Mouse (Mus musculus): Measurements from ENCODE around the gene Dsp. TPM values are rescaled to one million over a fixed set of nuclear protein-coding genes. Genes with fewer than 3 reads are reported as not detected.

Dsp gene
- polyA plus RNA-seq, 1 experiment: 10.6 TPM

DNA sequence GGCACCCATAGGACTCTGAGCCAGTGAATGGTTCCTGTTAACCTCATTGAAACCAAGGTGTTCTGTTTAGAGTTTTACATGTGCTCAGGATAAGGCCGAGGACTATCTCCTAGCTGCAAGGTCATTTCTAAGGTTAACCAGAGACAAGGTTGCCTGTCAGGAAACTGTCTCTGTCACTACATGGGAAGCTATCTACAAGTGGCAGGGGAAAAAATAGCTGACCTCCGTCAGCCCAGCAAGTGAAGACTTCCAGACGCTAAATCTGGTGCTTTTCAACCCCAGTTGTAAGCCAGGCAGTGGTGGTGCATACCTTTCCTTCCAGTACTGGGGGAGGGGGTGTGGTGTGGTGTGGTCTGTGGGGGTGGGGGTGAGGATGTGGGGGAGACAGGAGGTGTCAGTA, 2.7 kb upstream of the Dsp start:
- Histone ChIP-seq H3K27ac (ENCODE audit: control insufficient read depth, insufficient read depth, low read length) (no peak overlapping the region), H3K27me3 (ENCODE audit: control insufficient read depth, insufficient read depth, low read length) (peaks cover 19% of the 10 kb centered on the region), H3K36me3 (ENCODE audit: control insufficient read depth, insufficient read depth, low read length) (no peaks in the 10 kb centered on the region), H3K4me1 (replicated peaks; ENCODE audit: control insufficient read depth, insufficient read depth, low read length) (peaks cover 8% of the 10 kb centered on the region), H3K4me3 (ENCODE audit: control insufficient read depth, insufficient read depth, low read length) (no peak overlapping the region)
- WGBS: 80% methylated on average over 3 of the region's 3 CpGs
- TF ChIP-seq CTCF (IDR thresholded peaks at IDR 0.05; ENCODE audit: borderline replicate concordance, control insufficient read depth, extremely low read depth, insufficient read depth, low read length, poor library complexity) (no peak), POLR2A (IDR thresholded peaks at IDR 0.05; ENCODE audit: control insufficient read depth, extremely low read depth, insufficient read depth, low read length, poor library complexity) (no peak)
- no peak for DNase-seq

DNA sequence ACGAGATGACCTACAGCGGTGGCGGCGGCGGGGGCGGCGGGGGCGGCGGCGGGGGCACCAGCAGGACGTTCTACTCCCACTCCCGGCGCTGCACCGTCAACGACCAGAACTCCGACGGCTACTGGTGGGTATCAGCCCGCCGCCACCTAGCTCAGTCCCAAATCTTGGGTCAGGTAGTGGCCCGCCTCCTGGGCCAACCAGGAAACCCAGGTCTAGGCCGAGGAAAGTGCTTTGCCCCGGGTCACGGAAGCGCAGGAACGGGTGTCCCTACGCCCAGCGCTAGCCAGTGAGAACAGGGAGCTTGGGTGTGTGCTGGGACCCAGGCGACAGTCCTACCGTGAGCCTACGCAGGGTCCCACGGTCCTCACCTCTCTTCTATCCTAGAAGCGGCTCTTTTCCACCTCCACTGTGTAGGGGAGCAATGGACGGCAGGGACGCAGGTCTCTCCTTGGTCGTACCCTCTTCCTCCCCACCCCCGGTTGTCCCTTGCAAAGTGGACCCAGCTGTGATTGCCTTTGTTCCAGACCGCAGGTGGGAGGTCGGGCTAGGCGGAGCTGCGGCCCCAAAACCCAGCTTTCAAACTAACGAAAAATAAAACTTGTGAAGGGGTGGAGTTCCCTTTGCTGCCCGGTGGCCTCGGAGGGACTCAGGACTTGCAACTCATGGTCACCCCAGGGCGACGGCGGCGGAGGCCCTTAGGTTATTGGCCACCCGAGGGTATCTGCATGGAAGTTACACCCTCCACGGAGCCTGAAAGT, 756 bp downstream of the Dsp start:
- peaks cover 8% of the 10 kb centered on the region for H3K4me1 ChIP-seq (replicated peaks; ENCODE audit: control insufficient read depth, insufficient read depth, low read length)
- peaks cover 19% of the 10 kb centered on the region for H3K27me3 ChIP-seq (ENCODE audit: control insufficient read depth, insufficient read depth, low read length)
- no peak overlapping the region for H3K27ac ChIP-seq (ENCODE audit: control insufficient read depth, insufficient read depth, low read length)
- no peaks in the 10 kb centered on the region for H3K36me3 ChIP-seq (ENCODE audit: control insufficient read depth, insufficient read depth, low read length)
- DNase-seq: no peak
- peak overlapping the region; percentile 31 for H3K4me3 ChIP-seq (ENCODE audit: control insufficient read depth, insufficient read depth, low read length)
- WGBS: 3% methylated on average over 49 of the region's 49 CpGs
- no peak for TF ChIP-seq CTCF (IDR thresholded peaks at IDR 0.05; ENCODE audit: borderline replicate concordance, control insufficient read depth, extremely low read depth, insufficient read depth, low read length, poor library complexity)
- TF ChIP-seq POLR2A (IDR thresholded peaks at IDR 0.05; ENCODE audit: control insufficient read depth, extremely low read depth, insufficient read depth, low read length, poor library complexity): no peak

DNA sequence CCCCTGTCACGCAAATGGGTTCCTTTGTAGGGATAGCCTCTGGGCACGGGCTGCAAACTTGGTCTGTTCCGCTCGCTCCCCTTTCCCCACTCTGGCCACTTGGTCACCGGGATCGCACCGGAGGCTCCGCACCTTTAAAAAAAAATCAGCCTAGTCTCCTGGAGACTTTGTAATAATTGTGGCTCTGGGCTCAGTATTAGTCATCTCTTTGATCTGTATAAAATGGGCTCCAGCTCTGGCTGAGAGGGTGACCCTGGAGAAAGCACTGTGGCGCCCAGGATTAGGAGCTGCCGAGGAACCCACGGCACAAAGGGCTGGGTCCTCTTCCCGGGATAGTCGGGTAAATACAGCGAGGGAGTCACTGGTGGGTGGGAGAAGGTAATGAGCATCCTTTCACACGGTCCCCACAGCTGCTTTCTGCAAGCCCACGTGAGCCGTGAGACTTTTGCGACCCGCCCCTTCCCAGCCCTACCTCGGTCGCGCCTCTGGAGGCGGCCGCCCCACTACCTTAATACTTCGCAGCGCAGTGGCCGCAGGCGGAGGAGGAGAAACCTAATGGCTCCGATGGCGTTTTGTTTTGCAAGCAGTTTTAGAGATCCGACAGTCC, 1.4 kb downstream of the Dsp start:
- DNase-seq: no peak
- H3K4me1 ChIP-seq (replicated peaks; ENCODE audit: control insufficient read depth, insufficient read depth, low read length): peaks cover 8% of the 10 kb centered on the region
- no peaks in the 10 kb centered on the region for H3K36me3 ChIP-seq (ENCODE audit: control insufficient read depth, insufficient read depth, low read length)
- H3K27ac ChIP-seq (ENCODE audit: control insufficient read depth, insufficient read depth, low read length): no peak overlapping the region
- peak overlapping the region; percentile 26 for H3K4me3 ChIP-seq (ENCODE audit: control insufficient read depth, insufficient read depth, low read length)
- H3K27me3 ChIP-seq (ENCODE audit: control insufficient read depth, insufficient read depth, low read length): peaks cover 19% of the 10 kb centered on the region
- TF ChIP-seq CTCF (IDR thresholded peaks at IDR 0.05; ENCODE audit: borderline replicate concordance, control insufficient read depth, extremely low read depth, insufficient read depth, low read length, poor library complexity) (no peak), POLR2A (IDR thresholded peaks at IDR 0.05; ENCODE audit: control insufficient read depth, extremely low read depth, insufficient read depth, low read length, poor library complexity) (no peak)
- WGBS: 3% methylated on average over 31 of the region's 31 CpGs

DNA sequence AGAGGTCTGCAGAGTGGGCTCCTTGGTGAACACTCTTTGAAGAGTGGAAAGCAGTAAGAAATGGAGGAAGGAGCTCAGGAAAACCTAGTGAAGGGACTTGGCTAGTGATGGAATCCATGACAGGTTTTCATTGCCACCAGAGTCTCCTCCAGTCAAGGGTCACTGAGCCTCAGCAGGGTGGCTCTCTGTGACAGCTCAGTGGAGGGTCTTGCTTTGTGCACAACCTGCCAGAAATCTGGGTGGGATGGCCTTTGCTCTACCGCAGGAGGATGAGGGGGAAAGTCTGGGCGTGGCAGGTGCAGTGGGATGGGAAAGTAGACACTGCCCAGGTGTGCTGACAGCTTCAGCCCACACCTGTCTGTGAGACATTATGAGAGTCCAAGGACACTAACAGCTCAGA, 4.4 kb downstream of the Dsp start:
- WGBS: 83% methylated on average over 2 of the region's 2 CpGs

DNA sequence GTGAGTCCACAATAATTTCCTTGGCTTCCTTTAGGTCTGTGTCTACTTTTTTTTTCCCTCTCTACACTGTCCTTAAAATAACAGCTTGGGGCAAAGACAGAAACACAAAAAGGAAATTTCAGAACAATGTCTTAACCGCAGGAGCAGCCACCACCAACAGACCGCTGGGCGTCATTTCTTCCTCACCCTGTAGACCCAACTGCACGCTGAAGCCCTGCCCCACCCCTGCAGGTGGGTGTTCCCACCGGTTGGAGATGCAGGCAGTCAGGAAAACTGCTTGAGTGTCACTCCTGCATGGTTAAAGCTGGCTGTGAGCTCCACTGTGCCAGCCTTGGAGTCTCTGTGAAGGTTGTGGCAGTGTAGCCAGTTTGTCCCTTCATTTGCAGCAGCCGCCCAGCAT, 6.5 kb downstream of the Dsp start:
- Histone ChIP-seq H3K36me3 (ENCODE audit: control insufficient read depth, insufficient read depth, low read length) (no peaks in the 10 kb centered on the region), H3K27me3 (ENCODE audit: control insufficient read depth, insufficient read depth, low read length) (peaks cover 3% of the 10 kb centered on the region; the same call in 1 of the 2 replicates), H3K4me3 (ENCODE audit: control insufficient read depth, insufficient read depth, low read length) (no peak overlapping the region), H3K4me1 (replicated peaks; ENCODE audit: control insufficient read depth, insufficient read depth, low read length) (peaks cover 5% of the 10 kb centered on the region), H3K27ac (ENCODE audit: control insufficient read depth, insufficient read depth, low read length) (no peak overlapping the region)
- TF ChIP-seq CTCF (IDR thresholded peaks at IDR 0.05; ENCODE audit: borderline replicate concordance, control insufficient read depth, extremely low read depth, insufficient read depth, low read length, poor library complexity) (no peak), POLR2A (IDR thresholded peaks at IDR 0.05; ENCODE audit: control insufficient read depth, extremely low read depth, insufficient read depth, low read length, poor library complexity) (no peak)
- WGBS: 11% methylated on average over 6 of the region's 6 CpGs
- DNase-seq: no peak

More for the DNA sequence above, 4.4 kb downstream of the Dsp start:
- H3K4me1 ChIP-seq (replicated peaks; ENCODE audit: control insufficient read depth, insufficient read depth, low read length): peaks cover 13% of the 10 kb centered on the region
- H3K27me3 ChIP-seq (ENCODE audit: control insufficient read depth, insufficient read depth, low read length): peaks cover 15% of the 10 kb centered on the region
- H3K36me3 ChIP-seq (ENCODE audit: control insufficient read depth, insufficient read depth, low read length): no peaks in the 10 kb centered on the region
- no peak overlapping the region for H3K4me3 ChIP-seq (ENCODE audit: control insufficient read depth, insufficient read depth, low read length)
- DNase-seq: no peak
- no peak overlapping the region for H3K27ac ChIP-seq (ENCODE audit: control insufficient read depth, insufficient read depth, low read length)
- TF ChIP-seq CTCF (IDR thresholded peaks at IDR 0.05; ENCODE audit: borderline replicate concordance, control insufficient read depth, extremely low read depth, insufficient read depth, low read length, poor library complexity) (no peak), POLR2A (IDR thresholded peaks at IDR 0.05; ENCODE audit: control insufficient read depth, extremely low read depth, insufficient read depth, low read length, poor library complexity) (no peak)

DNA sequence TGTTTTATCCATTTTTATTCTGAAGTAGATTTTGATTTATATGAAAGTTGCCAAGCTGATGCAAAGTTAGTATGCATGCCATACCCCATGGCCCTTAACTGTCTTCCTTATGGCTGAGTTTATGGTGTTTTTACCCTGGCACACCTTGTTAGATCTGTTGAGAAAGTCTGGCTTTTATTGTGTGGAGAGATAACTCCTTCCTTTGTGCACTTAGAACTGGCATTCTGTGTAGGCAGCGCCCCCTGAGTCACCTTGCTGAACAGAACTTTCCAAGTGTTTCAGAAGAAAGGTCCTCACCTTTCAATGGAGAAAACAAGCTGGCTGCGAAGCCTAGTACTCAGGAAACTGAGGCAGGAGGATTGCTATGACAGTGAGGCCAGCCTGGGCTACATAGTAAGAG, 10.9 kb downstream of the Dsp start:
- WGBS: 83% methylated on average over 2 of the region's 2 CpGs
- no peak overlapping the region for H3K4me3 ChIP-seq (ENCODE audit: control insufficient read depth, insufficient read depth, low read length)
- no peaks in the 10 kb centered on the region for H3K27me3 ChIP-seq (ENCODE audit: control insufficient read depth, insufficient read depth, low read length)
- DNase-seq: no peak
- H3K36me3 ChIP-seq (ENCODE audit: control insufficient read depth, insufficient read depth, low read length): no peaks in the 10 kb centered on the region
- peaks cover 5% of the 10 kb centered on the region for H3K4me1 ChIP-seq (replicated peaks; ENCODE audit: control insufficient read depth, insufficient read depth, low read length)
- TF ChIP-seq CTCF (IDR thresholded peaks at IDR 0.05; ENCODE audit: borderline replicate concordance, control insufficient read depth, extremely low read depth, insufficient read depth, low read length, poor library complexity) (no peak), POLR2A (IDR thresholded peaks at IDR 0.05; ENCODE audit: control insufficient read depth, extremely low read depth, insufficient read depth, low read length, poor library complexity) (no peak)
- no peak overlapping the region for H3K27ac ChIP-seq (ENCODE audit: control insufficient read depth, insufficient read depth, low read length)

Data from thymus, adult 2 months (tissue).